ENCODE assay signal across 27 mouse cellular contexts in genomic region chr7:133859548-133859947, GRCm38 (mm10).
"Had no signal": no experiment of that assay in that cellular context is flagged by ENCODE, and none has a peak within 500 bp of the region (broad histone marks: within the 10 kb centered on the region; RNA-seq: fewer than 3 reads in every experiment).

No protein-coding gene starts in this region.

- H3K27ac ChIP-seq: left cerebral cortex, adult 2 months; limb, embryonic 10.5 days; limb, embryonic 12.5 days; limb, embryonic 13.5 days; limb, embryonic 15.5 days; liver, embryonic 12.5 days; liver, embryonic 13.5 days; liver, embryonic 14.5 days; liver, embryonic 15.5 days; macrophage; midbrain, embryonic 10.5 days; midbrain, embryonic 12.5 days; midbrain, embryonic 13.5 days; midbrain, embryonic 15.5 days had no signal

- ATAC-seq: liver, embryonic 12.5 days; liver, postnatal 0 days; lung, postnatal 0 days; midbrain, embryonic 13.5 days; midbrain, embryonic 15.5 days; midbrain, embryonic 16.5 days had no signal

- H3K36me3 ChIP-seq: limb, embryonic 10.5 days; limb, embryonic 12.5 days; limb, embryonic 13.5 days; limb, embryonic 15.5 days; liver, embryonic 12.5 days; liver, embryonic 13.5 days; liver, embryonic 15.5 days; midbrain, embryonic 10.5 days; midbrain, embryonic 12.5 days; midbrain, embryonic 13.5 days; midbrain, embryonic 15.5 days had no signal

- H3K4me1 ChIP-seq: limb, embryonic 10.5 days; limb, embryonic 12.5 days; limb, embryonic 13.5 days; limb, embryonic 15.5 days; liver, embryonic 12.5 days; liver, embryonic 13.5 days; liver, embryonic 15.5 days; megakaryocyte, embryonic 14.5 days; midbrain, embryonic 10.5 days; midbrain, embryonic 12.5 days; midbrain, embryonic 13.5 days; midbrain, embryonic 15.5 days had no signal

- H3K27me3 ChIP-seq: limb, embryonic 13.5 days; liver, embryonic 12.5 days; liver, embryonic 13.5 days; liver, embryonic 15.5 days; midbrain, embryonic 12.5 days; midbrain, embryonic 13.5 days; midbrain, embryonic 15.5 days had no signal

- DNase-seq: layer of hippocampus, postnatal 36 days; left cerebral cortex, postnatal 4 days; liver; liver, embryonic 13.5 days; liver, postnatal 0 days; lung, postnatal 14 days; lung, postnatal 36 days; midbrain, embryonic 14.5 days had no signal

- H3K4me2 ChIP-seq: limb, embryonic 12.5 days; limb, embryonic 13.5 days; limb, embryonic 15.5 days; liver, embryonic 11.5 days; liver, embryonic 12.5 days; liver, embryonic 13.5 days; liver, embryonic 15.5 days; midbrain, embryonic 11.5 days; midbrain, embryonic 12.5 days; midbrain, embryonic 13.5 days; midbrain, embryonic 15.5 days had no signal

- H3K4me3 ChIP-seq: left cerebral cortex, adult 2 months; limb, embryonic 10.5 days; limb, embryonic 12.5 days; limb, embryonic 13.5 days; limb, embryonic 15.5 days; liver, embryonic 12.5 days; liver, embryonic 13.5 days; liver, embryonic 15.5 days; megakaryocyte, embryonic 14.5 days; midbrain, embryonic 10.5 days; midbrain, embryonic 12.5 days; midbrain, embryonic 13.5 days; midbrain, embryonic 15.5 days; myocyte had no signal

- H3K9me3 ChIP-seq: limb, embryonic 10.5 days; limb, embryonic 12.5 days; limb, embryonic 13.5 days; limb, embryonic 15.5 days; liver, embryonic 12.5 days; liver, embryonic 13.5 days; liver, embryonic 15.5 days; megakaryocyte, embryonic 14.5 days; midbrain, embryonic 10.5 days; midbrain, embryonic 12.5 days; midbrain, embryonic 13.5 days; midbrain, embryonic 15.5 days had no signal

- H3K9ac ChIP-seq: limb, embryonic 12.5 days; limb, embryonic 13.5 days; limb, embryonic 15.5 days; liver, embryonic 12.5 days; liver, embryonic 13.5 days; liver, embryonic 14.5 days; liver, embryonic 15.5 days; liver, postnatal 0 days; midbrain, embryonic 12.5 days; midbrain, embryonic 13.5 days; midbrain, embryonic 15.5 days had no signal
